Mouse (Mus musculus): ENCODE data around the gene Dab1.

DNA sequence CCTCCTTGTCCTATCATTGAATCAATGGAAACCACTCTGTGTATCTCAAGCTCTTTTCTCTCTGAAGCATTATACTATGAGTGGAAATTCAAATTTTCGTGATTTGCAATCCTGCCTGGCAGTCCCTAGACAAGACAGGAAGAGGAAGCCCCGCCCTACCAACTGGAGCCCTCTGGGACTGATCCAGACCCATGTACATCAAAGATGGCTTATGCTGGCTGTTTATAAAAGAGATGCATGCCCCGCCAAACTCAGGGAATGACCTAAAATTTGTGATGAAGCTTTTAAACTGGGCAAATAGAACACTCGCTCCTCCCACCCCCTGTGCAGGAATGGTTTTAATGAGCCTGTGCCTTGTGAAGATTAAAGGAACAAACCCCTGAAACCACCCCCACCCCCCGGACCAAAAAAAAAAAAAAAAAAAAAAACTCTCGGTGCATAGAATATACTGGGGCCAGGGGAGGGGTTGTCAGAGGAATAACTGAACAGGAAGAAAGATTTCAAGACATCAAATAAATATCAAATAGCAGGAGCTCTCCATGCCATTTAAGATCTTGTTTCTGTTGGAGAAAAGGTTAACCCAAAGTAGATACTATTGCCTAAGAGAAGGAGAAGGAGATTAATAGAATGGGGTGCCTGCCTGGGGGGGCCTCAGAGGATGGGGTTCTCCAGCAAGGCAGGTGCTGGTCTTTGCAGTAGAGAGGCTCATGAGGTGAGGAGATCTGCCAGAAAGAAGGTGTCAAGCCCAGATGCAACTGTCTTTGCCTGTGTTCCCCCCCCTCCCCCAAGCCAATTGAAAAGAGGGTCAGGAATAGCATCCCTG is 1024.6 kb downstream of the Dab1 start:
- TF ChIP-seq CTCF (IDR thresholded peaks at IDR 0.05 in 2 of 3, conservative IDR thresholded peaks at IDR 0.05 in 1 of 3; ENCODE audit: control insufficient read depth in 1 of 3, insufficient read depth in 1 of 3, low read depth in 2 of 3, low read length in 3 of 3, poor library complexity in 1 of 3, severe bottlenecking in 1 of 3) = no peak
- no peak for TF ChIP-seq CHD2 (IDR thresholded peaks at IDR 0.05; ENCODE audit: low read length)
- TF ChIP-seq GABPA (IDR thresholded peaks at IDR 0.05; ENCODE audit: low read depth, low read length) = no peak
- TF ChIP-seq USF1 (IDR thresholded peaks at IDR 0.05; ENCODE audit: low read depth, low read length) = no peak
- no peak for TF ChIP-seq UBTF (IDR thresholded peaks at IDR 0.05; ENCODE audit: borderline replicate concordance, insufficient read depth, low read depth, low read length)
- TF ChIP-seq EP300 (IDR thresholded peaks at IDR 0.05; ENCODE audit: low read depth in 1 of 2, low read length in 2 of 2) = no peak
- no peak for TF ChIP-seq RCOR1 (IDR thresholded peaks at IDR 0.05; ENCODE audit: low read depth, low read length)
- no peak for TF ChIP-seq POLR2A (IDR thresholded peaks at IDR 0.05; ENCODE audit: control insufficient read depth in 1 of 2, insufficient read depth in 1 of 2, low read depth in 1 of 2, low read length in 2 of 2, poor library complexity in 1 of 2)
- TF ChIP-seq MXI1 (IDR thresholded peaks at IDR 0.05; ENCODE audit: low read depth, low read length) = no peak

All from MEL (cell line).